Mouse (Mus musculus) neural tube, embryonic 15.5 days (tissue): ENCODE measurements around the gene Smim24. TPM values are rescaled to one million over a fixed set of nuclear protein-coding genes. Genes with fewer than 3 reads are reported as not detected.

Experiments used
- ATAC-seq: fragments of 200-750 bp; cut with Nextera tagmentation; 2 replicates; pipeline ENCODE4 v1.8.0; 2017; ENCODE audit warnings: mild to moderate bottlenecking, moderate TSS enrichment, moderate library complexity; ENCODE audit not compliant: low FRiP score
- H3K27ac ChIP-seq: fragments of 300-500 bp; sonication (generic); replicated peaks from 2 replicates; pipeline ENCODE4 v1.5.1; 2015; ENCODE audit warnings: mild to moderate bottlenecking, inconsistent platforms
- H3K27me3 ChIP-seq: fragments of 300-500 bp; sonication (generic); replicated peaks from 2 replicates; pipeline ENCODE4 v1.6.1; 2015; ENCODE audit warnings: inconsistent platforms
- H3K36me3 ChIP-seq: fragments of 300-500 bp; sonication (generic); 2 replicates; pipeline ENCODE4 v1.6.1; 2015; ENCODE audit warnings: inconsistent platforms
- H3K4me1 ChIP-seq: fragments of 300-500 bp; sonication (generic); 2 replicates; pipeline ENCODE4 v1.6.1; 2015; ENCODE audit warnings: inconsistent platforms
- H3K4me2 ChIP-seq: fragments of 300-500 bp; sonication (generic); 2 replicates; pipeline ENCODE4 v1.6.1; 2015; ENCODE audit warnings: inconsistent platforms, mild to moderate bottlenecking, moderate library complexity
- H3K4me3 ChIP-seq: fragments of 300-500 bp; sonication (generic); replicated peaks from 2 replicates; pipeline ENCODE4 v1.5.1; 2015; ENCODE audit warnings: mild to moderate bottlenecking, inconsistent platforms
- H3K9ac ChIP-seq: fragments of 300-500 bp; sonication (generic); replicated peaks from 2 replicates; pipeline ENCODE4 v1.6.1; 2015; ENCODE audit warnings: mild to moderate bottlenecking, inconsistent platforms
- H3K9me3 ChIP-seq: fragments of 300-500 bp; sonication (generic); replicated peaks from 2 replicates; pipeline ENCODE4 v1.6.1; 2016; ENCODE audit warnings: inconsistent platforms
- WGBS: fragments of 180-500 bp; shearing (Covaris S2); methylation state at CpG from one replicate; pipeline ENCODE4 v1.1.7; 2015; ENCODE audit warnings: mixed read lengths; 5-methylcytosine and 5-hydroxymethylcytosine counted together
- polyA plus RNA-seq: library from polyadenylated mRNA; unstranded; fragments of >200 nt; fragmentation: Nextera tagmentation; extraction: Ambion mirVana; gene quantifications from 2 replicates; pipeline ENCODE4 v1.2.1, GENCODE M21; 2015

The Smim24 gene
- polyA plus RNA-seq, 1 experiment from 2014 or later = 2.5 TPM

DNA sequence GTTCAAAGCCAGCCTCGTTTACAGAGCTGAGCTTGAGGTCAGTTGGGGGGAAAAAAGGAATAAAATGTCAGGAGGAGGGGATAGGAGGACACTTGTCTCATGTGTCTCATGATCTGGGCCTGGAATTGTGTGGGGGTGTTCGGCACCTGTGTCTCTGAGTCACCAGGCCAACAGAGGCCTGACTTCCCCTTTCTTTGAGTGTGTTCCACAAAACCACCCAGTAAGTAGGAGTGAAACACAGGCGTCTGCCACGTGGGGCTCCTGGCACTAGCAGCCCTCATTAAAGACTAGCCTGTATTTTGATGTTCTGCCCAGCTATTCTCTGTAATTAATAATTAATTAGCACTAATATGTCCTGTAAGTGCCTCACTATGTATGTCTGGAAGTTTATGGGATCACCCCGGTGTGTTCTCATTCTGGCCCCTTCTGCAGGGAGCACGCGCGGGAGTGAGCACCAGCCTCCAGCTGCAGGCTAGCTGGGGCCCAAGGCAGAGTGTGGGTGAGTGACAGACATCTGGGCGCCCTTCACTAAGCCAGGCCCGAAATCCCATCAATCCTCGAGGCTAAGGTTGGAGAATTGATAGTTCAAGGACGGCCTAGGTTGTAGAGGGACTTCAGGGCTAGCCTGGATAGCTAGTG lies 36.4 kb upstream of the Smim24 start:
- peaks cover 5% of the 10 kb centered on the region; the same call in 1 of the 2 replicates for H3K36me3 ChIP-seq
- peak overlapping the region; percentile 85 for H3K4me2 ChIP-seq
- peaks cover 42% of the 10 kb centered on the region for H3K4me1 ChIP-seq
- no peaks in the 10 kb centered on the region for H3K27me3 ChIP-seq
- no peak for ATAC-seq
- WGBS = 54% methylated on average over 12 of the region's 12 CpGs
- peak overlapping the region; percentile 23; the same call in 1 of the 2 replicates for H3K9ac ChIP-seq
- H3K9me3 ChIP-seq = no peaks in the 10 kb centered on the region
- peak overlapping the region; percentile 73; the same call in 1 of the 2 replicates for H3K4me3 ChIP-seq
- H3K27ac ChIP-seq = peak overlapping the region; percentile 9; the same call in 1 of the 2 replicates

DNA sequence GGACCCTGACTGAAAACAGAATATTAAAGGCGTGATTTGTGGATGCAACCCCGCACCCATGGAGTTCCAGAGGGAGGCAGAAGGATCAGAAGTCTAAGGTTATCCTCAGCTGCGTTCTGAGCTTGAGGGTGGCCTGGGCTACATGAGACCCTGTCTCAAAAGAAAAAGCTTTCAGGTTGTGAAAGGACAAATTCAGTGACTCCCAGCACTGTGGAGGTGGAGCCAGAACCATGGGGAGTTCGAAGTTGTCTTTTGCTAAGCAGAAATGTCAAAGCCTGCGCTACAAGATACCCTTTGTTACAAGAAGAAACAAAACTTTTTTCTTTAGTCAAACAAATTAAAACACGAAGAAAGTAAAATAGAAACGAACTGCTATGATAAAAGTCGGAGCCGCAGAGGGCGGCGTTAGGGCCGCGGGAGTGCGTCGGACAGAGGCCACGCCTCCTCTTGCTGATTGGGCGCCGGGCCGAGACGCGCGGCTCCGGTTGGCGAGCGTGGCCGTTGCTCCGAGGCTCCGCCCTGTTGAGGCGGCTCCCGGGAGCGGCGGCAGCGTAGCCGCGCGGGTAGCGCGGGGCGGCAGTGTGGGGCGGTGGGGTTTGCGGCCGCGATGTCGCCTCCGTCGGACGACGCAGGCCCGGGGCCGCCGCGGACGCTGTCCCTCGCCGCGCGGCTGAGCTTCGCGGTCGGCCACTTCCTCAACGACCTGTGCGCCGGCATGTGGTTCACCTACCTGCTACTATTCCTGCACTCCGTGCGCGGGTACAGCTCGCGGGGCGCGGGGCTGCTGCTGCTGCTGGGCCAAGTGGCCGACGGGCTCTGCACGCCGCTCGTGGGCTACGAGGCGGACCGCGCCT lies 35.6 kb upstream of the Smim24 start, which contains the start of gene Mfsd12:
Gene Mfsd12 (plus strand): TSS at position 501 of the 854 bp plus-strand sequence.
- H3K27me3 ChIP-seq = no peaks in the 10 kb centered on the region
- H3K27ac ChIP-seq = peak within 1 kb of the TSS; percentile 63
- peaks cover 7% of the 10 kb centered on the region; the same call in 1 of the 2 replicates for H3K36me3 ChIP-seq
- H3K9me3 ChIP-seq = no peaks in the 10 kb centered on the region
- ATAC-seq = peak; percentile 93
- peak within 1 kb of the TSS; percentile 76 for H3K9ac ChIP-seq
- peaks cover 42% of the 10 kb centered on the region for H3K4me1 ChIP-seq
- peak within 1 kb of the TSS; percentile 85 for H3K4me2 ChIP-seq
- peak within 1 kb of the TSS; percentile 73 for H3K4me3 ChIP-seq
- WGBS = 2% methylated on average over 64 of the region's 79 CpGs

DNA sequence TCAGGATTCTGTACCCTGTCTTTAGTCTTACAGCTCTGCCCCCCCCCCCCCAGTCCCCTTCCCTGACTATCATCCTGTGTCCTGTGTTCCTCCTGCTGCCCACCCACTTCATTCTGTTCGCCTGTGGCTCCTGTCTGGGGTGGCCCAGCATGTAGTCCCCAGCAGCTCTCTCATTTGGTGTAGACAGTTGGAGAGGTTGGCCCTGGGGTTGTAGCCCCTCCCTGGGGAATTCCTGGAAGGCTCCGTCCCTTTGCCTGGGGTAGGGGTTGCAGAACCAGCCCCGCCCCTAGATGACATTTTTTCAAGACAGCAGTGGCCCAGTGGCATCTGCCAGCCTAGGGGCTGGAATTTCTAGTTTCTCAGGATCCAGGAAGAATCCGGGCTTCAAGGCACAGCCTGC lies 34.6 kb upstream of the Smim24 start:
- Histone ChIP-seq H3K9ac (peak overlapping the region; percentile 76), H3K4me3 (peak overlapping the region; percentile 73), H3K4me2 (peak overlapping the region; percentile 85), H3K4me1 (peaks cover 42% of the 10 kb centered on the region), H3K27me3 (peaks cover 8% of the 10 kb centered on the region), H3K36me3 (peaks cover 15% of the 10 kb centered on the region; the same call in 1 of the 2 replicates), H3K9me3 (no peaks in the 10 kb centered on the region), H3K27ac (no peak overlapping the region)
- no peak for ATAC-seq
- WGBS = 36% methylated on average over 4 of the region's 4 CpGs

DNA sequence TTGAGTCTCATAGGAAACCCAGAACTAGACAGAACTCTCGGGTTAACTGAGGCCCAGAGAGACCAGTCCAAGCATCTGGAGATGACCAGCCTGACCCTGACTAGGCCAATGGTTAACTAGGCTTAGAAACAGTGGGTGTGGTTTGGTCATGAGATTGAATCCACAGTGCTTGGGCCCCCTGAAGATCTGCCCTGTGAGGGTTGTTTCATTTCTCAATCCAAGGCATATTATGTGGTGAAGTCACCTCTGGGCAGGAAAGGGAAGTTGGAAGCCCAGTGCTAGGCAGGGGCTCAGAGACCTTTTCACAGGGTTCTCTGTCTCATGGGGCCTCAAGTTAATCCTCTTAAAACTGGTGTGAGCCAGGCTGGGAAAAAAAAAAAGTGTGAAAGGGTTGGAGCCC lies 34.0 kb upstream of the Smim24 start:
- 68% methylated on average over 1 of the region's 1 CpGs for WGBS
- Histone ChIP-seq H3K4me2 (peak overlapping the region; percentile 85), H3K36me3 (peaks cover 15% of the 10 kb centered on the region; the same call in 1 of the 2 replicates), H3K9ac (no peak overlapping the region), H3K27me3 (peaks cover 15% of the 10 kb centered on the region), H3K4me3 (0 out of 2 replicates have a peak overlapping the region, but pooled peaks have one; percentile 73), H3K9me3 (no peaks in the 10 kb centered on the region), H3K4me1 (peaks cover 47% of the 10 kb centered on the region), H3K27ac (no peak overlapping the region)
- ATAC-seq = no peak

DNA sequence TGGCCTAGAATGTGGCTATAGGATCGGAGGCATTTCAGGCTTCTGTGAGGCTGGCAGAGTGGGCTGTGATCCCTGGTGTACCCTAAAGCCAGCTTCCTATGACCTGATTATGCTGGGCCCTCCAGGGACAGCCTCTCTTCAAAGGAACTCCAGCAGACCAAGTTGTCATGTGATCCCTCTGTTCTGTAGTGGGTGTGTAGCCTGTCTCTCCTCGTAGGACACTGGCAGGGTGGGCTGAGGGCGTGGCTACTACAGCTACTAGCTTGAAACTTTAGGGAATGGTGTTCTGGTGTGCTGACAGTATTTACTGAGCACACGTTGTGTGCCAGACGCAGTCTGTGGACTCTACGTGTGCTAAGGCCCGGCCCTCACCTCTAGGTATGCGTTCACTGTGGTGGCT lies 32.1 kb upstream of the Smim24 start:
- H3K4me2 ChIP-seq = no peak overlapping the region
- ATAC-seq = no peak
- H3K4me1 ChIP-seq = peaks cover 62% of the 10 kb centered on the region
- H3K36me3 ChIP-seq = peaks cover 15% of the 10 kb centered on the region; the same call in 1 of the 2 replicates
- H3K4me3 ChIP-seq = no peak overlapping the region
- no peaks in the 10 kb centered on the region for H3K9me3 ChIP-seq
- H3K27me3 ChIP-seq = peaks cover 31% of the 10 kb centered on the region
- H3K27ac ChIP-seq = no peak overlapping the region
- WGBS = 62% methylated on average over 8 of the region's 8 CpGs
- H3K9ac ChIP-seq = no peak overlapping the region

DNA sequence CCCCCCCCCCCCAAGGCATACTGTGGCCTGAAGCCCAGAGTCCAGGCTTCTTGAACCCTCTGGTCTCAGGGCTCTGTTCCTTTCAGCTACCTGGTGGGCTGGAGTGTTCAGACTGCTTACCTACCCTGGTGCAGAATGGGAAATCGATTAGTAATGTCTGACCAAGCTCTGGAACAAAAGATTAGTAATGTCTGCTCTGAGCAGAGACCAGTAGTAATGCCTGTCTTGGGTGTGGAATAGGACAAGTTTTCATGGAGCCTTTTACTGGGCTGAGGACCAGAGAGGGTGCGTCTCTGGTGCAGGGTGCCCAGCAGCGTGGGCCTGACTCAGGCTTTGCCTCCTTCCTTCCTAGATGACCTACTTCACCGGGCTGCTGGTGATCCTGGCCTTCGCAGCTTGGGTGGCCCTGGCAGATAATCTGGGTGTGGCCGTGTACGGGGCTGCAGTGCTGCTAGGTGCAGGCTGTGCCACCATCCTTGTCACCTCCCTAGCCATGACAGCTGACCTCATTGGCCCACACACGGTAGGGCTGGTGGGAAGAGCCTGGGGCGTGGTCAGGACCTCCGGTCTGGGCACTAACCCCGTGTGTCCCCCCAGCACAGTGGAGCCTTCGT lies 30.4 kb upstream of the Smim24 start:
- no peak for ATAC-seq

DNA sequence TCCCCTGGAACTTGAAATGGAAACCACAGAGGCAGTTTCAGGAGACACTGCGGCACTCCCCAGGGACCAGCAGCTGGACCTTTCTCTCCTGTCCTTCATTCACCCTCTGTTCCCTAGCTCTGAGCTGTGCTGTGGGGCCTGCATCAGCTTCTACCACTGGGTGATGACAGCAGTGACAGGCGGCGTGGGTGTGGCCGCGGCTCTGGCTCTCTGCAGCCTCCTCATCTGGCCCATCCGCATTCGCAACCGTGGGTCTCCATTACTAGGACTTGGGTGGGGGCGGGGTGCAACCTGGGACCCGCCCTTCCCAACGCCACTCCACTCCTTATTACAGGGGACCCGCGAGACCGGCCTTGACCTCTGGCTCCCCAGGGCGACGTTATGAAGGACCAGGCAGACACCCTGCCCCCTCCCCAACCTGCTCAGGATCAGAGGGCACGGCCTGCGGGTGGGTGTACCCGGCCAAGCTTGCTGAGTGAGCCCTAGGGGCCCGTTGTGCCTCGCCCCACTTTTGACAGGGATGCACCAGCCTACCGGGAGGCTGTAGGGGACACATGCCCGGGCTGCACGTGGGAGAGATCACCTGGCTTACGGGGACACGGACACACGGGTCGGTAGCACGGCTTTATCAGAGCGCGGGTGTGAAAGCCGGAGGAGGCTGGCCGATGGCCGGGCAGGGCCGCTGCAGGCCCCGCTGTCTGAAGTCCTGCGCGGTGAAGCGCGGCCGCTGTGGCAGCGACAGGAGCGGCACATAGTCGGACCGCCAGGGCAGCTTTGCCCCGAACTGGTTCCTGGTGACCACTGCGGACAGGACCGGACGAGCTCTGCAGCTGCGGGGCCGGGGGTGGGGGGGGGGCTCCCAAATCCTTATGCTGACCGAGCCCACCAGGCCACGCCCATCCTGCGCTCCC lies 29.2 kb upstream of the Smim24 start:
- H3K36me3 ChIP-seq = peaks cover 39% of the 10 kb centered on the region
- peaks cover 51% of the 10 kb centered on the region for H3K4me1 ChIP-seq
- no peak for ATAC-seq
- 15% methylated on average over 54 of the region's 54 CpGs for WGBS
- peaks cover 31% of the 10 kb centered on the region for H3K27me3 ChIP-seq
- no peak overlapping the region for H3K27ac ChIP-seq
- H3K9ac ChIP-seq = peak overlapping the region; percentile 36; the same call in 1 of the 2 replicates
- peak overlapping the region; percentile 24 for H3K4me3 ChIP-seq
- H3K9me3 ChIP-seq = no peaks in the 10 kb centered on the region
- H3K4me2 ChIP-seq = peak overlapping the region; percentile 51

More for the DNA sequence above, 30.4 kb upstream of the Smim24 start:
- Histone ChIP-seq H3K9ac (no peak overlapping the region), H3K27me3 (peaks cover 31% of the 10 kb centered on the region), H3K4me3 (no peak overlapping the region), H3K4me2 (no peak overlapping the region), H3K4me1 (peaks cover 61% of the 10 kb centered on the region), H3K27ac (no peak overlapping the region), H3K9me3 (no peaks in the 10 kb centered on the region), H3K36me3 (peaks cover 27% of the 10 kb centered on the region)
- 84% methylated on average over 12 of the region's 12 CpGs for WGBS

DNA sequence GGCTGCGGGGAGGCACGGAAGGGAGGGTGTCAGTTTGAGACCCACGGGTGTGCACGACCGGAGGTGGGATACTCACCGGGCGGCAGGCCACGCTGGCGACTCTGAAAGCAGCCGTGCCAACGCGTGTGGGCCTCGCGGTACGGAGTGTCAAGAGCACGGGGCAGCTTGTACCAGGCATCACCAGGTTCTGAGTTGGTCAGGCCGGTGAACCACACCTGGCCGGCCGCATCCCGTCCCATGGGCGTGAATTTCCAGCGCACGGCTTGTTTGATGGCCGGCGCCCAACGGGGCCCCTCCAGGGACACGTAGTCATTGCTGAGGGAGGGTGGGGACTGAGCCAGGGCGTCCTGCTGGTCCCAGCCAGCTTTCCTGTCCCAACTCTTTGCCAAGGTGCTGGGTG lies 28.2 kb upstream of the Smim24 start:
- no peak for ATAC-seq
- Histone ChIP-seq H3K4me1 (peaks cover 42% of the 10 kb centered on the region), H3K27ac (no peak overlapping the region), H3K9ac (peak overlapping the region; percentile 36), H3K36me3 (peaks cover 49% of the 10 kb centered on the region), H3K9me3 (no peaks in the 10 kb centered on the region), H3K4me2 (peak overlapping the region; percentile 51), H3K27me3 (peaks cover 31% of the 10 kb centered on the region), H3K4me3 (peak overlapping the region; percentile 24; the same call in 1 of the 2 replicates)
- 14% methylated on average over 28 of the region's 28 CpGs for WGBS

DNA sequence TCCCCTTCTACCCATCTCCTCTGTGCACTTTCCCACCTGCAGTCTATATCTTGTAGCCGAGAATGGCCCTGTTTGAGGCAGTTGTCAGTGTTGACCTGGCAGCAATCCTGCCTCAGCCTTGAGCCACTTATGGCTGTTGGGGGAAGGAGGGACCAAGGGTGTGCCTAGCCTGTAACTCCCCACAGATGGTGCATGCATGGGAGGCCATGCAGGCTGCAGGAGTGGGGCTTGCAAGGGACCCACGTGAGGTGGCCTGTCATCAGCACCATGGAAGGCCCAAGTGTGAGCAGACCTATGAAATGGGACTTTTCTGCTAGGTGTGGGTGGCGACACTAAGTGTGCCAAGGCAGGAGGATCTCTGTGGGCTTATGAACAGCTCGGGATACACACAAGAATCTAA lies 27.8 kb upstream of the Smim24 start:
- no peak overlapping the region for H3K4me3 ChIP-seq
- no peak overlapping the region for H3K4me2 ChIP-seq
- 43% methylated on average over 4 of the region's 4 CpGs for WGBS

DNA sequence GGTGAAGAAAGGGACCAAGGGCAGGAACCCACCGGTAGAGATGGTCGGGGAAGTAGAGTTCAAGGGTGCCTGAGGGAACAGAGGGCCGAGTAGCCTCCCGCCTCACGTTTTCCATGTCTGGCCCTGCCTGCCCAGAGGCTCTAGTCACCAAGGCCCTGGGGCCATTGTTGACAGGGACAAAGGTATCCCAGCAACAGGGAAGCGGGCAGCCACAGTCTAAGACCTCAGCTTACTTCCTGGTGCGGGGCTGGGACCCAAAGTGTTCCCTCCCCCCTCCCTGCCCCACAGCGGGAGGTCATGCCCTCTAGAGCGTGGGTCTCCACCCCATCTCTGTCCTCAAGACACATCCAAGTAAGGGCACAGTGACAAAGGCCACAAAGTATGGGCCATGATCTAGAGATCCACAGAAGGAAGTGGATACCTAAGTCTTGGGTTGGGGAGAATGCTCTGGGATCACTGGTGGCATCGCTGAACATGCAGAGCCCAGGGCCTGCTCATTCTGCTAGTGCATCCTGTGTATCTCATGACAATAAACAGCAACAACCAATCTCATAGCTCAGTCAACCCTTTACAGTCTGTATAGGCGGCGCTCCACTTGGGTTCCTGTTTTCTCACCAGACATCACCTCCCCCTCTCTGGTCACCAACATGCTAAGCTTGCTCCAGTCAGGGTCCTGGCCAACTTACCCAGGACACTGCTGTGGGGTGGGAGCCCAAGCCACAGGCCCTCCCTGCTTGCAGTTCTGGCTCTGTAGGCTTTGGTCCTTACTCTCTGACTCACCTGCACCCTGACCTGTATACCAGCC lies 27.0 kb upstream of the Smim24 start, which contains the start of gene 4930404N11Rik:
Gene 4930404N11Rik (minus strand): TSS at position 145 of the 805 bp plus-strand sequence.
- H3K4me1 ChIP-seq = peaks cover 31% of the 10 kb centered on the region
- 19% methylated on average over 12 of the region's 12 CpGs for WGBS
- H3K9ac ChIP-seq = peak within 1 kb of the TSS; percentile 36
- peak within 1 kb of the TSS; percentile 24; the same call in 1 of the 2 replicates for H3K4me3 ChIP-seq
- no peak for ATAC-seq
- peak within 1 kb of the TSS; percentile 51 for H3K4me2 ChIP-seq
- H3K27me3 ChIP-seq = peaks cover 31% of the 10 kb centered on the region
- no peaks in the 10 kb centered on the region for H3K9me3 ChIP-seq
- no peak within 1 kb of the TSS; the same call in 1 of the 2 replicates for H3K27ac ChIP-seq
- H3K36me3 ChIP-seq = peaks cover 56% of the 10 kb centered on the region

More for the DNA sequence above, 27.8 kb upstream of the Smim24 start:
- H3K27me3 ChIP-seq = peaks cover 31% of the 10 kb centered on the region
- no peak overlapping the region for H3K27ac ChIP-seq
- peak overlapping the region; percentile 36; the same call in 1 of the 2 replicates for H3K9ac ChIP-seq
- peaks cover 51% of the 10 kb centered on the region for H3K36me3 ChIP-seq
- ATAC-seq = peak; percentile 18; the same call in 1 of the 2 replicates
- H3K4me1 ChIP-seq = peaks cover 38% of the 10 kb centered on the region
- no peaks in the 10 kb centered on the region for H3K9me3 ChIP-seq
